Mouse (Mus musculus): ENCODE data around the gene Tubgcp4. TPM values are rescaled to one million over a fixed set of nuclear protein-coding genes. Genes with fewer than 3 reads are reported as not detected.

The Tubgcp4 gene
- 65.0 TPM for polyA plus RNA-seq (2017; shearing (Covaris generic))

GRCm38 (mm10) chr2:121170481-121170971 is at the start of gene Tubgcp4:
TSS of gene Tubgcp4 (plus strand) at chr2:121170654.

GRCm38 (mm10) chr2:121140018-121140882 is 30.2 kb upstream of the Tubgcp4 start, which contains the start of the genes Adal and Lcmt2:
TSS of gene Adal (plus strand) at chr2:121140428.
TSS of gene Lcmt2 (minus strand) at chr2:121140653.

GRCm38 (mm10) chr2:121170980-121171742 is 707 bp downstream of the Tubgcp4 start, which contains the start of gene Zscan29:
TSS of gene Zscan29 (minus strand) at chr2:121171125.

Other genes with a start within 250 kb of the Tubgcp4 start
- 63.5 TPM for gene Ubr1, start 199.9 kb upstream of the Tubgcp4 start, polyA plus RNA-seq (2017; shearing (Covaris generic))
- 20.7 TPM for gene Tmem62, start 193.6 kb upstream of the Tubgcp4 start, polyA plus RNA-seq (2017; shearing (Covaris generic))
- gene Ccndbp1, start 162.3 kb upstream of the Tubgcp4 start, polyA plus RNA-seq (2017; shearing (Covaris generic)) = 115 TPM
- gene Epb42, start 133.6 kb upstream of the Tubgcp4 start, polyA plus RNA-seq (2017; shearing (Covaris generic)) = not detected
- gene Tgm5, start 84.8 kb upstream of the Tubgcp4 start, polyA plus RNA-seq (2017; shearing (Covaris generic)) = not detected
- not detected for gene Tgm7, start 60.9 kb upstream of the Tubgcp4 start, polyA plus RNA-seq (2017; shearing (Covaris generic))
- gene Adal, start 30.2 kb upstream of the Tubgcp4 start, polyA plus RNA-seq (2017; shearing (Covaris generic)) = 13.9 TPM
- 22.0 TPM for gene Lcmt2, start 30.0 kb upstream of the Tubgcp4 start, polyA plus RNA-seq (2017; shearing (Covaris generic))
- gene Zscan29, start 471 bp downstream of the Tubgcp4 start, polyA plus RNA-seq (2017; shearing (Covaris generic)) = 25.3 TPM
- 53.6 TPM for gene Trp53bp1, start 100.8 kb downstream of the Tubgcp4 start, polyA plus RNA-seq (2017; shearing (Covaris generic))
- gene Map1a, start 118.9 kb downstream of the Tubgcp4 start, polyA plus RNA-seq (2017; shearing (Covaris generic)) = 0.05 TPM
- gene Ppip5k1, start 184.7 kb downstream of the Tubgcp4 start, polyA plus RNA-seq (2017; shearing (Covaris generic)) = 8.7 TPM
- gene Ckmt1, start 187.1 kb downstream of the Tubgcp4 start, polyA plus RNA-seq (2017; shearing (Covaris generic)) = 0.37 TPM
- 0.17 TPM for gene Strc, start 216.5 kb downstream of the Tubgcp4 start, polyA plus RNA-seq (2017; shearing (Covaris generic))
- gene Pdia3, start 243.1 kb downstream of the Tubgcp4 start, polyA plus RNA-seq (2017; shearing (Covaris generic)) = 415 TPM
- gene Catsper2, start 243.1 kb downstream of the Tubgcp4 start, polyA plus RNA-seq (2017; shearing (Covaris generic)) = 1.5 TPM

Data from naive thymus-derived CD4-positive, alpha-beta T cell, adult 5 months (primary cell).